Mouse (Mus musculus): ENCODE measurements around the gene BC048671. TPM values are rescaled to one million over a fixed set of nuclear protein-coding genes. Genes with fewer than 3 reads are reported as not detected.

BC048671 gene
- total RNA-seq (2022), result not detected

GRCm38 (mm10) chr6:90300919-90301318 lies at the start of gene BC048671:
BC048671 (plus strand) TSS chr6:90301219.
- no peak for DNase-seq (ENCODE audit: low spot score)

GRCm38 (mm10) chr6:90288265-90288664 lies 12.8 kb upstream of the BC048671 start:
- DNase-seq (ENCODE audit: low spot score), result no peak

- no peak for DNase-seq (ENCODE audit: low spot score)
These were observed 5.4 kb downstream of the BC048671 start for GRCm38 (mm10) chr6:90306315-90306975.

DNA sequence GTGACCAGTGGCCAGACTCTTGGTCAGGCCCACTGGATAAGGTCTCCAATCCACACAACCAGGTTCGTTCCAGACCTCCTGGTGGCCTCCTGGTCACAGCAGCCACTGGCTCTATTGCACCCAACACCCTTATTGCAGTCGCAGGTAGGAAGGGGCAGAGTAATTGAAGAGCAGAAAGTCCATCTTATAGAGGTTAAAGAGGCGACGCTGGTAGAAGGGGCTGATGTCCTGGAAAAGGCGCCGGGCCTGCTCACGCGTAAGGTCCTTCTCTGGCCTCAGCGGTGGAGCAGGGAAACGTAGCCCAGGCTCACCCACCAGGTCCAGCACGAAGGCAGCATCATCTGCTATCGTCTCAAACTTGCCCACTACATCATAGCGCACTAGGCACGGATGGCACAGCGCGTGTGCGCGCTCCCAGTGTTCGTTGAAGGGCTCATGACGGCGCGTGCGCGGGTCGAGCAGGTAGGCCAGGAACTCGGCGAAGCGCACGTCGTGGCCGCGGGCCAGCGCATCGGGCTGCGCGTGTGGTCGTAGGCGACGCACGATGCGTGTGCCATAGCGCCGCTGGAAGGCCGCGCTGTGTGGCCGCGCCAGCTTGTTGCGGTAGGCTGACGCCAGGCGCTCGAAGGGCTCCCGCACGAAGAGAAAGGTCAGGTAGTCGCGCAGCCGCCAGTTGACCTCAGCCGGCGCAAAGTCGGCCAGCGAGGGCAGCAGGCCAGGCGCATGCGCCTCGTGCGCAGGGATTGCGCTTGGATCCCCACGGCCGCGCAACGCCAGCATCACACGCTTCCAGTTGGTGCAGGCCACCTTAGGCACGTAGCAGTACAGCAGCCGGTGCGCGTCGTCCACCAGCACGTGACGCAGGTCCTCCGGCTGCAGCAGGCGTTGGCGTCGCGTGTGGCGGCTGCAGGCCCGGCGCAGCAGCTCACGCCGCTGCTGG lies 8.1 kb downstream of the BC048671 start:
- no peak for DNase-seq (ENCODE audit: low spot score)

DNA sequence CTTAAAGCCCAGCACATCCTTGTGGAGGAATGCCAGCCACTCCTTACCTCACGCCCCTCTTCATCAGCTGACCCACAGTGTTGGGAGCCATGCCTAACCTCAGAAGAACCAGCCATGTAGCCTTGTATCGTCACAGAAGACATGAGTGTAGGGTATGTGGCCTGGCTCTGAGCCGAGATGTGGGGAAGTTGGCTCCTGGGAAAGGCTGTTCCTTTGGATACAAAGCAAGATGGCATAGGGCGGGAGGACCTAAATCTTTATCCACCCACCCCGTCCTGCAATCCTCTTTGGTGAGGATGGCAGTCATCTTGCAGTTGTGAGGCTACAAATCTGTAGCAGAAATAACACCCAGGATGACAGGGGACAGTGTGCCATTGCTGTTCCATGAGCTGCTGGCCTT lies 14.9 kb downstream of the BC048671 start:
- DNase-seq (ENCODE audit: low spot score), result no peak

DNA sequence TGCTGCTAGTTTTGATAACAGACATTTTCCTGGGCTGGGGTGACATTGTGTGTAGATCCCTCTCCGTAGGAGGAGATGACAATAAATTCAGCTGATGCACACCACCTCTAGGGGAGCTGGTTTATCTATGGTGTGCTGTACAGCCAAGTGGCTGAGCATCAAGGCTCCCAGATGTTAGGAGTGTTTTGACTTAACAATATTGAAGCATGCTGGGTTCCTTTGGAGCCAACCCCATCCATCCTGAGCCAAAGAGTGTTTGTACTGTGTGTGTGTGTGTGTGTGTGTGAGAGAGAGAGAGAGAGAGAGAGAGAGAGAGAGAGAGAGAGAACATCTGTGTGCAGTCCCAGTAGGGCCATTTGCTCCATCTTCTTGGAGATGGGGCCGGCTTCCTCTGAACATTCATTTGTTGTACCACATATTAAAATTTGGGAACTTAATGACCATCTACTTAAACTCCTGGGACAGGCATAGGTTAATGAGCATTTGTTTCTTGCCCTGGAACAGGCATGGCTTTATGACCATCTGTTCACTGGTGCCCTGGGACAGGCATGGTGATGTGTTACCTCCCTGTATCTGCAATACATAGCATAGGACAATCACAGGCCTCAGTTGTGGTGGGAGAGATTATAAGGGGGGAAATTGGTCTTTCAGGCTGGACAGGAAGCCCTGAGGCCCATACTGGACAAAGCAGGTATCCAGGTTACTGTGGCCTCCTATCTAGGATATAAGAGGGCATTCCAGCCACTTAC lies 16.7 kb downstream of the BC048671 start:
- no peak for DNase-seq (ENCODE audit: low spot score)

GRCm38 (mm10) chr6:90319019-90319418 lies 18.0 kb downstream of the BC048671 start:
- no peak for DNase-seq (ENCODE audit: low spot score)

DNA sequence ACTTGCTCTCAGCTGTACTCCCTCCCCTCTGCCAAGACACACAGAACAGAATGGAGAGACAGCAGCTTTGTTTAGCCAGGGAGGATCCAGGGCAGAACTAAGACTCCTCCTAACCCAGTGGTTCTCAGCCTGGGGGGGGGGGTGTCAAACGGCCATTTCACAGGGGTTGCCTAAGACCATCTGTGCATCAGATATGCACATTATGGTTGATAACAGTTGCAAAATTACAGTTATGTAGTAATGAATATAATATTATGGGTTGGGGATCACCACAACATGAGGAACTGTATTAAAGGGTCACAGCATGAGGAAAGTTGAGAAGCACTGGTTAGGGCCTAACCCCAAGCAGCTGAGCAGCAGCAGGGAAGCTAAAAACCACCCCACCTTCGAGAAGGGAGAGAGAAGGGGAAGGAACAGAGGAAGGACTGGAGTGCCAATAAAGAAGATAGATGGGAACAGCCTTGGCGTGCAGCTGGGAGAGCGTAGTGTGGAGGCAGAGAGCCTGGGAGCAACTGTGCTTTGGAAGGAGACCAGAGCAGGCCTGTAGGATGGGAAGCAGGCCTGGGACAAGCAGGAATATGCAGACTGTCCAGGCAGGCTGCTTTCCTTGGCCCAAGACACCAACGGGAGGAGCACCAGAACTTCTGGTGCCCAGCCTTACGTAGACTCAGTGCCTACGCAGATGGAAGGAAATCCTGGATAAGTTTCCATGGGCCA lies 18.6 kb downstream of the BC048671 start:
- DNase-seq (ENCODE audit: low spot score), result peak; percentile 31

DNA sequence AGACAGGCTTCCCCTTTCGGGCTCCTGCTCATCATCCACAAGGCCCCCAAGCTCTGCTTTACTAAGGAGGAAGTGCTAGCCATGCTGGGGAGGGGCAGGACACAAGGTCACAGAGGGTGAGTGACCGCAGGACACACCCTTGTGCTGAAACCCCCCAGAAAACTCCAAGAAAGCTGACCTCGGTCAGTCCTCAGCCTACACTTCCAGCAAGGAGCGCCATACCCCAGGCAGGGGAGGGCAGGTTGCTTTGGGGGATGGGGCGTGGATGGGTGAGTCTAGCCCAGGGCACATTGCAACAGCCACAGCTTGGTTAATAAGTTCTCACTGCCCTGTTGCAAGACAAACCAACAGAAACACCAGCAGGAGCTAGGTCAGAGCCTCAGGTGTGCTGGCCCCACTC lies 19.4 kb downstream of the BC048671 start:
- DNase-seq (ENCODE audit: low spot score), result no peak

GRCm38 (mm10) chr6:90321811-90322210 lies 20.8 kb downstream of the BC048671 start:
- no peak for DNase-seq (ENCODE audit: low spot score)

- DNase-seq (ENCODE audit: low spot score), result no peak
These were observed 23.0 kb downstream of the BC048671 start for GRCm38 (mm10) chr6:90324026-90324425.

- no peak for DNase-seq (ENCODE audit: low spot score)
These were observed 23.4 kb downstream of the BC048671 start for GRCm38 (mm10) chr6:90324463-90324862.

DNA sequence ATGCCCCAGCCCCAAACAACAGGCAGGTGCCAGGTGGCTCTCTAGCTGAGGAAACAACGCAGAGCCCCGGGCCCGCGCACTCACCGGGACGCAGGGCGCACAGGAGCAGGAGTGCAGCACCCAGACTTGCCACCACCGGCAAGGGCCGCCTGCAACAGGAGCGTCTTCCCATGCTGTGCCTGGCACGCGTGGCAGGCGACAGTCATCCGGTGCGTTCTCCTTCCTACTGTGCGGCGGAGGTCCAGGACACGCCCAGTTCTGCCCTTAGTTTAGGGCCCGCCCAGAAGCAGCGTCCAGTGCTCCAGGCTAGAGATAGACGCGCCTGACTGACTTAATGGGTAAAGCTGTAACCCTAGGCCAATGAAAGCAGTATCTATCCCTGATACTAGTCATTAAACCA lies 24.0 kb downstream of the BC048671 start, which contains the start of gene Chst13:
Chst13 (minus strand) TSS at position 195 of the 400 bp plus-strand sequence.
- no peak for DNase-seq (ENCODE audit: low spot score)

DNA sequence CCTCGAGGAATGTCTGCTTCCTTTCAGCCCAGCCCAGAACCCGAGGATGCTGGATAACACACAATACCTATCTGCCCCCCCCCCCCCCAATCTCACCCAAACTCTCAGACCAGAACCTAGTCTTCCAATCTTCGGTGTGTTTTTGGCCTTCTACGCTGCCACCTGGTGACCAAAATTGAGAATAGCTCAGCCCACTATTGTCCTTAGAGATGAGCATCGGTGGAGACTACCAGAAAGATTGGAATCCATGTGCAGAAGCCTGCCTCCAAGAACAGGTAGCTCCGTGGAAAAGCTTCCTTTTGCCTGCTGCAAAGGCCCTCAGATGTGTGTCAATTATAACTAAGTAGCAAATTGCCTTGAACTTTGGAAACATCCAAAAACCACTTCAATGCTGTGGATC lies 26.7 kb downstream of the BC048671 start:
- DNase-seq (ENCODE audit: low spot score), result no peak

DNA sequence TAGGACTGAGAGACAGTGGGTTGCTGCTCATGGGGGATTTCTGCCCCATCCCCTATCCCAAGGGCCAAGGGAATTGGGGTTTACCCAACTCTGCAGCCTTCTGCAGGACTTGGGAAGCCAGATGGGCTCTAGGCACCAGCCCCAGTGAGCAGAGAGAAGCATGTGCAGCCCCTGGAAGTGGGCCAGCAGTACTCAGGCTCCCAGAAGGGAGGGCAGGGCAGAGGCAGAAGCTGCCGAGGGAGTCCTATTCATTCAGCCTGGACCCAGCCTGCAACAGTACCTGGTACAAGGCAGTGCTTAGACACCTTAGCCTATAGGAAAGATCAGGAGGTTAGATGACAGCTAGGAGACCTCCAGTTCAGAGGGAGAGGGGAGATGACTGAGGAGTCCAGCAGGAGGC lies 28.9 kb downstream of the BC048671 start:
- peak; percentile 39 for DNase-seq (ENCODE audit: low spot score)

DNA sequence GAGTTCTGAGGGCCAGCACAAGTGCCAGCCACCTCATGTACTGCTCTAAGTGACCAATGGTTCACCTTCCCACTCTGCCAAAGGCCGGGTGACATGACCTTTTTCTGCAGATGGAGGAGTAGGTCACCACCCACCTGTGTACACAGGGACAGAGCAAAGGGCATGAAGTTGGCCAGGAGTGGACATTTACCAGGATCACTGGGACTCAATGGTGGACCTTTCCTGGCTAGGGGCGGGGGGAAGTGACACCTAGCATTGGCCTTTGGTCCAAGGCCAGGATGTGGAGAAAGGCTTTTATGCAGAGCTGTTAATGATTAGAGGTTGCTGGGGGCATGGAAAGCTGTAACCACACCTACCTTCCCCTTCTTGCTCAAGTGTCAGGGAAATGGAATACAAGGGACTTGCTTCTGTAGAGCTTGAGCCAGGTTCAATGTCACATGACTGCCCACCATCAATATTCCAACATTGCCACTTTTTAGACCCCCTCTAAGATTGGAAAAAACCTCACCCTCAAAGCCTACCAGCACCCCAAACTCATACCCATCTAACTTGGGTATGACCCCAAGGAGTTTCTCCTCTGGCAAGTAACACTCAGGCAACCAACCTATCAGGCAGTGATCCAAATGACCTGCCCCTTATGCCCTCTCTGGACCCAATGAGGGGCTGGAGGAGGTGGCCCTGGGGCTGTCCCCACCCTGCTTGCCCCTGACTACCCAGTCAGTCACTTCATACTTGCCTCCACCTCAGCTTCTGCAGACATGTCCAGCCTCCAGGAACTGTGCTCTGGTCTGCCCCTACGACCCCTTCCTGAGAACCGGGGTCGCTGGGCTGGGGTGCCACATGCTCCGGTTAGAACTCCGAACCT lies 31.8 kb downstream of the BC048671 start, which contains the start of gene Uroc1:
Uroc1 (plus strand) TSS at position 724 of the 865 bp plus-strand sequence.
- DNase-seq (ENCODE audit: low spot score), result no peak

DNA sequence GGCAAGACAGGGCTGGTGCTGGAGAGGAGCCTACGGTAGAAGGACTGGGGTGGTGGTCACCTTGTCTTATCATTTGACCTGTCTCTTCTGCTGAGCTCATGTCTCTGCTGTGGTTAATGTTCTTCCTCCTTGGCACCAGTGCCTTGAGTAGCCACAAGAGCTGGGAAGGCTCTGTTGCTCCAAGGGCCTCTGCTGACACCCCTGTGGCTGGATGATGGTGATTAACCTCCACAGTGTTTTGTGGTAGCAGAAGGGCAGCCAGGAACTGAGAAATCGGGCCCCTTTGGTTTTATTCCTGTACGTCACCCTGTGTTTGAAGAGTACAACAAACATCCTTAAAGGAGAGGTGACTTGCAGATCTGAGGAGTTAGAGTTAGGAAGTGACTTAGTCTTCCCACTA lies 33.2 kb downstream of the BC048671 start:
- no peak for DNase-seq (ENCODE audit: low spot score)

- DNase-seq (ENCODE audit: low spot score), result no peak
These were observed 41.3 kb downstream of the BC048671 start for GRCm38 (mm10) chr6:90342343-90342742.

DNA sequence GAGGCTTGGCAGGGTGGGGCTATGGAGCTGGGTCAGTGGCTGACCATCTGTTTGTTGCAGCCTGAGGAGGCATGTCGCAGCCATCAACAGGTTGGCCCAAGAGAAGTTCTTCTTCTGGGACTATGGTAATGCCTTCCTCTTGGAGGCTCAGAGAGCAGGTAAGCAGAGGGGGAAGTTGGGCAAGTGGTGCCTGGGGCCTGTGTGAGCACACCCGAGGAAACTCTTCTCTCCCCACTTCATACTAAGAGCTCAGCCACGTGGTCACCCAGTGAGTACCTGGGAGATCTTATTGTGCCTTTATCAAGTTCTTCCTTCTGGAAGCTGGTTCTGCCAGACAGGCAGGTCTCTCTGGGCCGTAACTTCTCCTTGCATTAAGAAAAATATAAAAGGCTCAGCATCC lies 46.2 kb downstream of the BC048671 start:
- no peak for DNase-seq (ENCODE audit: low spot score)

DNA sequence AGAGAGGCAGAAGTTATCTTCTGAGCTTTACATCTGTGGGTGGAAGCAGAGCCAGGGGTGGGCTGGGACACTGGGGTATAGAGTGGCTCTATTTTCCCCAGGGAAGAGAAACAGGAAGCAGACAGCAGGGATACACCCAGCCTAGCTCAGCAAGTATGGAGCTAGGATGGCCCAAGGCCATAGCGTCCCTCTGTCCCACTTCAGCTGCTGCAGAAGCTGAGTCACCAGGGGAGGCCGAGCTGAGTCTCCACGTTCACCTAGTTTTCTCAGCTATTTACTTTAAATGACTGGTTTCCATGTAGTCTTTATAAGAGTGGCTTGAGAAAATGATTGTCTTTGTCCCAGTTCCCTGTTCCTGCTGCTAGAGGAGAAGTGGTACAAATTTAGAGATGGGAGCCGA lies 47.5 kb downstream of the BC048671 start:
- no peak for DNase-seq (ENCODE audit: low spot score)

Measured in heart, adult 8-10 months (tissue).